Mouse (Mus musculus) MEL (cell line): Measurements from ENCODE around the gene Mkln1. TPM values are rescaled to one million over a fixed set of nuclear protein-coding genes. Genes with fewer than 3 reads are reported as not detected.

Experiments
- DNase-seq: peaks from one replicate; pipeline ENCODE4 v3.0.0; 2011; ENCODE audit warnings: low read depth, low spot score
- H3K27ac ChIP-seq: 2 replicates; pipeline ENCODE4 v1.5.1; 2012; ENCODE audit warnings: low read depth, mild to moderate bottlenecking, control low read depth, low read length, moderate library complexity; ENCODE audit not compliant: control insufficient read depth
- H3K27me3 ChIP-seq, 2 experiments: fragments of 150-350 bp in 1 of 2; sonication (generic) in 1 of 2; 2 replicates each; pipeline ENCODE4 v1.6.1; 2012; ENCODE audit warnings: low read length in 2 of 2, mild to moderate bottlenecking in 2 of 2, improper control_type of control experiment in 1 of 2, moderate library complexity in 1 of 2; ENCODE audit not compliant: insufficient read depth in 2 of 2, control insufficient read depth in 1 of 2
- H3K36me3 ChIP-seq, 2 experiments: 2 replicates each; pipeline ENCODE4 v1.6.1; 2012 to 2014; ENCODE audit warnings: low read length in 2 of 2, improper control_type of control experiment in 1 of 2, inconsistent platforms in 1 of 2, mild to moderate bottlenecking in 1 of 2; ENCODE audit not compliant: insufficient read depth in 2 of 2, control insufficient read depth in 1 of 2
- H3K4me1 ChIP-seq, 2 experiments: fragments of 150-350 bp in 1 of 2; sonication (generic) in 1 of 2; 2 replicates each; pipeline ENCODE4 v1.6.1; 2012; ENCODE audit warnings: low read length in 2 of 2, improper control_type of control experiment in 1 of 2, mild to moderate bottlenecking in 1 of 2; ENCODE audit not compliant: insufficient read depth in 2 of 2, control insufficient read depth in 1 of 2
- H3K4me3 ChIP-seq, 2 experiments: fragments of 150-350 bp in 1 of 2; sonication (generic) in 1 of 2; 2 replicates each; pipeline ENCODE4 v1.5.1; 2012; ENCODE audit warnings: low read depth in 2 of 2, low read length in 2 of 2, mild to moderate bottlenecking in 2 of 2, moderate library complexity in 2 of 2, control low read depth in 1 of 2, improper control_type of control experiment in 1 of 2; ENCODE audit not compliant: control insufficient read depth in 1 of 2, insufficient read depth in 1 of 2
- H3K79me2 ChIP-seq: 2 replicates; pipeline ENCODE4 v1.6.1; 2012; ENCODE audit warnings: mild to moderate bottlenecking, low read length, moderate library complexity; ENCODE audit not compliant: control insufficient read depth, poor library complexity, insufficient read depth
- H3K9ac ChIP-seq: 2 replicates; pipeline ENCODE4 v1.6.1; 2012; ENCODE audit warnings: low read depth, mild to moderate bottlenecking, control low read depth, low read length, moderate library complexity; ENCODE audit not compliant: control insufficient read depth, poor library complexity, severe bottlenecking
- H3K9me3 ChIP-seq: fragments of 150-350 bp; sonication (generic); replicated peaks from 2 replicates; pipeline ENCODE4 v1.6.1; 2012; ENCODE audit warnings: mild to moderate bottlenecking, low read length, improper control_type of control experiment, moderate library complexity; ENCODE audit not compliant: insufficient read depth
- BHLHE40 ChIP-seq: IDR thresholded peaks from 2 replicates; pipeline ENCODE4 v1.6.1; 2012; ENCODE audit warnings: low read depth, mild to moderate bottlenecking, inconsistent platforms, low read length, improper control_type of control experiment, borderline replicate concordance
- CHD1 ChIP-seq: IDR thresholded peaks from 2 replicates; pipeline ENCODE4 v1.6.1; 2012; ENCODE audit warnings: low read depth, mild to moderate bottlenecking, inconsistent platforms, low read length, improper control_type of control experiment
- CTCF ChIP-seq, 3 experiments: IDR thresholded peaks in 2 of 3; conservative IDR thresholded peaks in 1 of 3; 2 replicates each; pipeline ENCODE4 v1.5.1; 2011 to 2012; ENCODE audit warnings: low read length in 3 of 3, low read depth in 2 of 3, mild to moderate bottlenecking in 2 of 3, improper control_type of control experiment in 1 of 3, inconsistent platforms in 1 of 3, mixed read lengths in 1 of 3, moderate library complexity in 1 of 3; ENCODE audit not compliant: control insufficient read depth in 1 of 3, insufficient read depth in 1 of 3, poor library complexity in 1 of 3, severe bottlenecking in 1 of 3
- E2F4 ChIP-seq: IDR thresholded peaks from 2 replicates; pipeline ENCODE4 v1.6.1; 2011; ENCODE audit warnings: low read depth, low read length, improper control_type of control experiment, borderline replicate concordance
- ETS1 ChIP-seq: IDR thresholded peaks from 2 replicates; pipeline ENCODE4 v1.6.1; 2012; ENCODE audit warnings: low read depth, mild to moderate bottlenecking, inconsistent platforms, low read length, improper control_type of control experiment, moderate library complexity
- GATA1 ChIP-seq: IDR thresholded peaks from 2 replicates; pipeline ENCODE4 v1.6.1; 2011; ENCODE audit warnings: low read depth, low read length, improper control_type of control experiment
- HCFC1 ChIP-seq: IDR thresholded peaks from 2 replicates; pipeline ENCODE4 v1.6.1; 2012; ENCODE audit warnings: low read depth, mild to moderate bottlenecking, inconsistent platforms, low read length, improper control_type of control experiment, moderate library complexity
- JUND ChIP-seq: IDR thresholded peaks from 2 replicates; pipeline ENCODE4 v1.6.1; 2011; ENCODE audit warnings: low read depth, mild to moderate bottlenecking, improper control_type of control experiment, low read length
- MEF2A ChIP-seq: IDR thresholded peaks from 2 replicates; pipeline ENCODE4 v1.6.1; 2014; ENCODE audit warnings: low read depth, mild to moderate bottlenecking, inconsistent platforms, low read length, improper control_type of control experiment; ENCODE audit not compliant: poor library complexity, insufficient replicate concordance, severe bottlenecking; ENCODE audit errors: extremely low read depth
- NELFE ChIP-seq: IDR thresholded peaks from 2 replicates; pipeline ENCODE4 v1.6.1; 2011; ENCODE audit warnings: low read depth, low read length, improper control_type of control experiment
- POLR2A ChIP-seq, 2 experiments: IDR thresholded peaks; 2 replicates each; pipeline ENCODE4 v1.6.1; 2011 to 2012; ENCODE audit warnings: low read length in 2 of 2, mild to moderate bottlenecking in 2 of 2, control low read depth in 1 of 2, improper control_type of control experiment in 1 of 2, low read depth in 1 of 2, moderate library complexity in 1 of 2; ENCODE audit not compliant: control insufficient read depth in 1 of 2, insufficient read depth in 1 of 2, poor library complexity in 1 of 2
- SMC3 ChIP-seq: IDR thresholded peaks from 2 replicates; pipeline ENCODE4 v1.6.1; 2011; ENCODE audit warnings: low read depth, low read length, improper control_type of control experiment
- UBTF ChIP-seq: IDR thresholded peaks from 2 replicates; pipeline ENCODE4 v1.6.1; 2012; ENCODE audit warnings: low read depth, mild to moderate bottlenecking, inconsistent platforms, low read length, improper control_type of control experiment, moderate library complexity, borderline replicate concordance; ENCODE audit not compliant: insufficient read depth
- USF2 ChIP-seq, 2 experiments: IDR thresholded peaks; 2 replicates each; pipeline ENCODE4 v1.6.1; 2011 to 2012; ENCODE audit warnings: improper control_type of control experiment in 2 of 2, low read length in 2 of 2, borderline replicate concordance in 1 of 2, inconsistent platforms in 1 of 2, low read depth in 1 of 2, mild to moderate bottlenecking in 1 of 2; ENCODE audit not compliant: insufficient read depth in 1 of 2
- polyA plus RNA-seq, 2 experiments: library from polyadenylated mRNA; stranded (reverse) in 1 of 2; unstranded in 1 of 2; fragments of >175 nt in 1 of 2; fragments of >200 nt in 1 of 2; gene quantifications; 2 replicates each; pipeline versions ENCODE4 v1.2.1 to v1.2.4; 2012; ENCODE audit warnings: low replicate concordance in 2 of 2, low read depth in 1 of 2; ENCODE audit not compliant: insufficient read length in 2 of 2, insufficient read depth in 1 of 2, missing spikeins in 1 of 2
- total RNA-seq: library from RNA; depleted of rRNA; stranded (reverse); fragments of 300-350 nt; gene quantifications from 2 replicates; pipeline ENCODE4 v1.2.3, GENCODE M21; 2012

The Mkln1 gene
- total and polyA plus RNA-seq, 3 experiments, result 115 to 187 (median 135) TPM

GRCm38 (mm10) chr6:31368559-31368958 lies 30.0 kb upstream of the Mkln1 start:
- Histone ChIP-seq H3K9me3 (no peaks in the 10 kb centered on the region), H3K9ac (no peak overlapping the region), H3K4me1 (peaks cover 0 to 7% of the 10 kb centered on the region in 2 experiments; a peak in 2 of 4 replicates), H3K36me3 (no peaks in the 10 kb centered on the region), H3K27ac (no peak overlapping the region), H3K79me2 (no peaks in the 10 kb centered on the region), H3K4me3 (no peak overlapping the region), H3K27me3 (no peaks in the 10 kb centered on the region)
- DNase-seq, result no peak
- TF ChIP-seq SMC3, result peak; percentile 42
- no peak for TF ChIP-seq E2F4
- TF ChIP-seq CTCF (IDR thresholded peaks at IDR 0.05 in 2 of 3, conservative IDR thresholded peaks at IDR 0.05 in 1 of 3; ENCODE audit: control insufficient read depth in 1 of 3, insufficient read depth in 1 of 3, low read depth in 2 of 3, low read length in 3 of 3, poor library complexity in 1 of 3, severe bottlenecking in 1 of 3), result peak in 2 of 3 experiments; percentile 24 to 65; a peak in 3 of 6 replicates
- TF ChIP-seq, all 39 proteins: peak for 2

DNA sequence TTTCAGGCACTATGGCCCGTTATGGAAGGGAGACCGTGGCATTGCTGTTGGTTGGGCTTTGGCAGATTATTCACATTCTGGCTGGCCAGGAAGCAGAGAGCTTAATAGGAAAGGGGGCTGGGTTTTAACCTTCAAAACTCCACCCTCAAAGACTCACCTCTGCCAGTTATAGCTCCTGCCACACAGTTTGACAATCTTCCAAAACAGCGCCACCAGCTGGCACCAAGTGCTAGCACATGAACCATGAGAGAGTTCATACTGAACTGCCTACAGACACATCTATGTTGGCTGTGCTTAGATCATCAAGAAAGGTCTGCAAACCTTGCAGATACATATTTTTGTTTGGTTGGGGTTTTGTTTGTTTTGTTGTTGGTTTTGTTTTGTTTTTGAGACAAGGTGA lies 28.7 kb upstream of the Mkln1 start:
- H3K9me3 ChIP-seq, result no peaks in the 10 kb centered on the region
- no peaks in the 10 kb centered on the region for H3K36me3 ChIP-seq
- no peak for TF ChIP-seq UBTF
- TF ChIP-seq GATA1, result no peak
- TF ChIP-seq SMC3, result peak; percentile 44
- peak; percentile 57 to 61 (median 59) for TF ChIP-seq CTCF (IDR thresholded peaks at IDR 0.05 in 2 of 3, conservative IDR thresholded peaks at IDR 0.05 in 1 of 3; ENCODE audit: control insufficient read depth in 1 of 3, insufficient read depth in 1 of 3, low read depth in 2 of 3, low read length in 3 of 3, poor library complexity in 1 of 3, severe bottlenecking in 1 of 3)
- H3K4me3 ChIP-seq, result no peak overlapping the region
- no peaks in the 10 kb centered on the region for H3K27me3 ChIP-seq
- DNase-seq, result peak; percentile 59
- H3K79me2 ChIP-seq, result no peaks in the 10 kb centered on the region
- H3K4me1 ChIP-seq, result peaks cover 0 to 7% of the 10 kb centered on the region in 2 experiments; a peak in 2 of 4 replicates
- H3K27ac ChIP-seq, result no peak overlapping the region
- H3K9ac ChIP-seq, result no peak overlapping the region

- no peaks in the 10 kb centered on the region for H3K79me2 ChIP-seq
- no peak overlapping the region for H3K9ac ChIP-seq
- H3K27me3 ChIP-seq, result no peaks in the 10 kb centered on the region
- peaks cover 0 to 7% of the 10 kb centered on the region in 2 experiments; a peak in 2 of 4 replicates for H3K4me1 ChIP-seq
- no peaks in the 10 kb centered on the region for H3K36me3 ChIP-seq
- no peaks in the 10 kb centered on the region for H3K9me3 ChIP-seq
- TF ChIP-seq ETS1, result no peak
- no peak for TF ChIP-seq JUND
- no peak for TF ChIP-seq BHLHE40
- TF ChIP-seq NELFE, result no peak
- no peak for TF ChIP-seq MEF2A
- no peak for TF ChIP-seq POLR2A (IDR thresholded peaks at IDR 0.05; ENCODE audit: control insufficient read depth in 1 of 2, insufficient read depth in 1 of 2, low read depth in 1 of 2, low read length in 2 of 2, poor library complexity in 1 of 2)
- TF ChIP-seq HCFC1, result no peak
- TF ChIP-seq CHD1, result no peak
- no peak for TF ChIP-seq USF2 (IDR thresholded peaks at IDR 0.05; ENCODE audit: borderline replicate concordance in 1 of 2, insufficient read depth in 1 of 2, low read depth in 1 of 2, low read length in 2 of 2)
- no peak for TF ChIP-seq UBTF
- TF ChIP-seq, all 39 proteins: peak for 0
- Histone ChIP-seq H3K27ac (no peak overlapping the region), H3K4me3 (no peak overlapping the region)
- DNase-seq, result no peak
These were observed 27.9 kb upstream of the Mkln1 start for GRCm38 (mm10) chr6:31370550-31371061.
